Mouse (Mus musculus) liver, adult 2 months (tissue): ENCODE results near the gene Wdr24. TPM values are rescaled to one million over a fixed set of nuclear protein-coding genes. Genes with fewer than 3 reads are reported as not detected.

ENCODE experiments used
- DNase-seq: peaks from one replicate; pipeline ENCODE4 v3.0.0-alpha.2; 2011; ENCODE audit warnings: low read depth, low spot score; ENCODE audit errors: extremely low read depth
- H3K27ac ChIP-seq: fragments of 200-500 bp; replicated peaks from 2 replicates; pipeline ENCODE4 v1.5.1; 2012; ENCODE audit warnings: low read depth, mild to moderate bottlenecking, control low read depth, inconsistent platforms, low read length; ENCODE audit not compliant: insufficient read depth
- H3K27me3 ChIP-seq: fragments of 200-500 bp; 2 replicates; pipeline ENCODE4 v1.6.1; 2012; ENCODE audit warnings: mild to moderate bottlenecking, moderate library complexity, low read length, inconsistent platforms; ENCODE audit not compliant: control insufficient read depth, insufficient read depth
- H3K36me3 ChIP-seq: fragments of 200-500 bp; 2 replicates; pipeline ENCODE4 v1.6.1; 2012; ENCODE audit warnings: low read length, inconsistent platforms; ENCODE audit not compliant: control insufficient read depth, insufficient read depth
- H3K4me1 ChIP-seq: fragments of 200-500 bp; 2 replicates; pipeline ENCODE4 v1.6.1; 2011; ENCODE audit warnings: low read length; ENCODE audit not compliant: control insufficient read depth, insufficient read depth
- H3K4me3 ChIP-seq: fragments of 200-500 bp; 2 replicates; pipeline ENCODE4 v1.5.1; 2011; ENCODE audit warnings: low read depth, mild to moderate bottlenecking, control low read depth, low read length, moderate library complexity; ENCODE audit not compliant: insufficient read depth
- H3K79me2 ChIP-seq: fragments of 200-500 bp; 2 replicates; pipeline ENCODE4 v1.6.1; 2012; ENCODE audit warnings: inconsistent platforms, mild to moderate bottlenecking, low read length, moderate library complexity; ENCODE audit not compliant: control insufficient read depth, insufficient read depth
- H3K9ac ChIP-seq: fragments of 200-500 bp; 2 replicates; pipeline ENCODE4 v1.6.1; 2012; ENCODE audit warnings: low read depth, mild to moderate bottlenecking, control low read depth, inconsistent platforms, low read length
- CTCF ChIP-seq: fragments of 200-500 bp; IDR thresholded peaks from 2 replicates; pipeline ENCODE4 v1.5.1; 2011; ENCODE audit warnings: low read depth, low read length, control low read depth
- POLR2A ChIP-seq: fragments of 200-500 bp; IDR thresholded peaks from 2 replicates; pipeline ENCODE4 v1.6.1; 2011; ENCODE audit warnings: low read length, control low read depth; ENCODE audit not compliant: insufficient read depth; ENCODE audit errors: extremely low read depth
- WGBS: fragments of 180-500 bp; shearing (Covaris S2); methylation state at CpG from one replicate; pipeline ENCODE4 v1.1.7; 2018; 5-methylcytosine and 5-hydroxymethylcytosine counted together
- polyA plus RNA-seq: library from polyadenylated mRNA; depleted of rRNA; stranded (reverse); fragments of >200 nt; gene quantifications from 2 replicates; pipeline ENCODE4 v1.2.3, GENCODE M21; 2012
- total RNA-seq: library from RNA; depleted of rRNA; stranded (reverse); fragments of >200 nt; gene quantifications from 2 replicates; pipeline ENCODE4 v1.2.3, GENCODE M21; 2014

Gene Wdr24
- total and polyA plus RNA-seq, 2 experiments: 13.3 to 24.8 TPM

DNA sequence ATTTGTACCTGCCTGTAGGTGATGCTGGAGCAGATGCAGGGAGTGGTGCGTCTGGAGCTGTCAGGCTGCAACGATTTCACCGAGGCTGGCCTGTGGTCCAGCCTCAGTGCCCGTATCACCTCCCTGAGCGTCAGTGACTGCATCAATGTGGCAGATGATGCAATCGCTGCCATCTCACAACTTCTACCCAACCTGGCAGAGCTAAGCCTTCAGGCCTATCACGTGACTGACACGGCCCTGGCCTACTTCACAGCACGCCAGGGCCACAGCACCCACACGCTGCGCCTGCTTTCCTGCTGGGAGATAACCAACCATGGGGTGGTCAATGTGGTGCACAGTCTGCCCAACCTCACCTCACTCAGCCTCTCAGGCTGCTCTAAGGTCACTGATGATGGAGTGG lies 5.8 kb upstream of the Wdr24 start:
- H3K27me3 ChIP-seq: peaks cover 12% of the 10 kb centered on the region
- H3K79me2 ChIP-seq: no peaks in the 10 kb centered on the region
- 77% methylated on average over 11 of the region's 11 CpGs for WGBS
- H3K9ac ChIP-seq: no peak overlapping the region
- no peak overlapping the region for H3K4me3 ChIP-seq
- no peak overlapping the region for H3K27ac ChIP-seq
- no peaks in the 10 kb centered on the region for H3K36me3 ChIP-seq
- H3K4me1 ChIP-seq: no peaks in the 10 kb centered on the region
- DNase-seq: no peak
- TF ChIP-seq POLR2A: no peak
- no peak for TF ChIP-seq CTCF

DNA sequence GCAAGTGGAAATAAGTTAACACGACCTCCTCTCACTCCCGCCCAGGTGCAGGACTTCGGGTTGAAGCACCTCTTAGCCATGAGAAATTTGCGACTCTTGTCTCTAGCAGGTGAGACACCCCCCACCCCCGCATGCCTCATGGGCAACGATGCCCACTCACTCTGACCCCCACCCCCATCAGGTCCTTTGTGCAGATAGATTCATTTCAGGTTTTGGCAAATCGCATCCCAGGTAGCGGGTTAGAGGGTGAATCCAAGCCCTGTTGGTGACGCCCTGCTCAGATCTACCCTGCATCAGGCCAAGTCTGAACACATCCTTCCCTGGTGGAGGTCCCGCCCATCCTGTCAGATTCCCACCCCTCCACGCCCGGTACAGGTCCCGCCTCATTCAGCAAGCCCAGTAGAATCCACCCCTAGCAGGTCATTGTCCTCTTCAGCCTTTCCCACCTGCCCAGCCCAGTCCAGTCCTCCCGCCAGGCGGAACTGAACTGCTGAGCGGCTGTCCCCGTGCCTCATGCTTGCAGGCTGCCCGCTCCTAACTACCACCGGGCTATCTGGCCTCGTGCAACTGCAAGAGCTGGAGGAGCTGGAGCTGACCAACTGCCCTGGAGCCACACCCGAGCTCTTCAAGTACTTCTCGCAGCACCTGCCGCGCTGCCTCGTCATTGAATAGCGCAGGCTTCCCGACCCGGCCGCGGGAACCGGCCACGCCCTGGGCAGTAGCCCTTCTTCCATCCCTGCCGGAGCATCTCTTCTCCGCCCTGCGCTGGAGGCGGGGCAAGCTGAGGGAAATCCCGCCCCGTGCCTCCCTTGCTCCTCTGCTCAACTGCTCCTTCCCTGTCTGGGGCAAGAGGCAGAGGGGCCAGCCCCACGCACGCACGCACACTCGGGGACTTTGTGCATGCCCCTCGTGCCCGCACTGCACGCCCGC lies 4.3 kb upstream of the Wdr24 start:
- 8% methylated on average over 46 of the region's 46 CpGs for WGBS
- no peak overlapping the region for H3K9ac ChIP-seq
- no peak overlapping the region for H3K27ac ChIP-seq
- DNase-seq: peak; percentile 38
- no peak overlapping the region for H3K4me3 ChIP-seq
- TF ChIP-seq CTCF: no peak
- no peak for TF ChIP-seq POLR2A
- peaks cover 2% of the 10 kb centered on the region for H3K4me1 ChIP-seq
- H3K27me3 ChIP-seq: peaks cover 12% of the 10 kb centered on the region
- H3K36me3 ChIP-seq: no peaks in the 10 kb centered on the region
- peaks cover 5% of the 10 kb centered on the region for H3K79me2 ChIP-seq

DNA sequence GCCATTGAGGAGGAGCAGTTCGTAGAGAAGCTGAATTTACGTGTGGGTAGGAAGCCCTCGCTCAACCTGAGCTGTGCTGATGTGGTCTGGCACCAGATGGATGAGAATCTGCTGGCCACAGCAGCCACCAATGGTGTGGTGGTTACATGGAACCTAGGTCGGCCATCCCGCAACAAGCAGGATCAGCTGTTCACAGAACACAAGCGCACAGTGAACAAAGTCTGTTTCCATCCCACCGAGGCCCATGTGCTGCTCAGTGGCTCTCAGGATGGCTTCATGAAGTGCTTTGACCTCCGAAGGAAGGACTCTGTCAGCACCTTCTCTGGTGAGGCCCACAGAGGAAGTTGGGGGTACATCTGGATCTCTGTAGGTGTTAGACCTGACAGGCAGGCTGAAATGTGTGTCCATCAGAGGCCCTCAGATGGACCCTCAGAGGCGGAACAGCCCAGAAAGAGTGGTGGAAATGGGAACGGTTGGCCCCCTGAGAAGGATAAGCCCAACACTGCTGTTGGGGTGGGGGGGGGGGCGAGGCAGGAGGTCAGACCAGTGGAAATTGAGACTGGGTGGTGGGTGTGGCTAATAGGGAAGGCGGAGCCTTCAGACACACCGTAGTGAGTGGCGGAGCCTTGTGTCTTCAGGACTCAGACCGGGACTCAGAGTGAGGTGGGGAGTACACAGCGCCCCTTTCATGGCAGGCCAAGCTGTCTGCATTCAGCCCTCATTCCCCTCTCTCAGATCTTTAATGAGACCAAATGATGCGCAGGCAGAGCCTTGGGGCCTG lies 1.1 kb downstream of the Wdr24 start:
- peak overlapping the region; percentile 64; the same call in 1 of the 2 replicates for H3K9ac ChIP-seq
- H3K27me3 ChIP-seq: peaks cover 3% of the 10 kb centered on the region
- H3K27ac ChIP-seq: no peak overlapping the region
- TF ChIP-seq CTCF (no peak), POLR2A (no peak)
- peaks cover 13% of the 10 kb centered on the region for H3K4me1 ChIP-seq
- no peaks in the 10 kb centered on the region for H3K36me3 ChIP-seq
- peak overlapping the region; percentile 58 for H3K4me3 ChIP-seq
- WGBS: 77% methylated on average over 17 of the region's 17 CpGs
- peaks cover 11% of the 10 kb centered on the region for H3K79me2 ChIP-seq
- no peak for DNase-seq

DNA sequence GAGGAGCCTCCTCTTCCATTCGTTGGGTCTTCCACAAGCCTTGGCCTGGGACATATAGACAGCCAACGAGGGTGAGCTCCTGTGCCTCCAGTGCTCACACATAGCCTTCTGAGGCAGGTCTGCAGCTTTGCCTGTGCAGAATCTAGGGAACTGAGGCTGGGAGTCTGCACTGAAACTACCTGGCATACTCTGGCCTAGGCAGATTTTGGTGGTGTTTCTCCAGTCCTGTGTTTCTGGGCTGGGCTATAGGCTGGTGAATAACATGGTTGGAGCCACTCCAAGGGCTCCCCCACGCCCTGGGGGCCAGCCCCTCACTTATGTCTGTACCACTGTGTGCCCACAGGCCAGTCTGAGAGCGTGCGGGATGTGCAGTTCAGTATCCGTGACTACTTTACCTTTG lies 1.9 kb downstream of the Wdr24 start:
- H3K27me3 ChIP-seq: no peaks in the 10 kb centered on the region
- H3K36me3 ChIP-seq: 0 out of 2 replicates have a peak, but pooled peaks cover 2% of the 10 kb centered on the region
- peaks cover 16% of the 10 kb centered on the region for H3K4me1 ChIP-seq
- no peak for DNase-seq
- no peak overlapping the region for H3K4me3 ChIP-seq
- peaks cover 11% of the 10 kb centered on the region for H3K79me2 ChIP-seq
- WGBS: 91% methylated on average over 6 of the region's 6 CpGs
- TF ChIP-seq POLR2A (no peak), CTCF (no peak)
- H3K27ac ChIP-seq: no peak overlapping the region
- H3K9ac ChIP-seq: no peak overlapping the region

DNA sequence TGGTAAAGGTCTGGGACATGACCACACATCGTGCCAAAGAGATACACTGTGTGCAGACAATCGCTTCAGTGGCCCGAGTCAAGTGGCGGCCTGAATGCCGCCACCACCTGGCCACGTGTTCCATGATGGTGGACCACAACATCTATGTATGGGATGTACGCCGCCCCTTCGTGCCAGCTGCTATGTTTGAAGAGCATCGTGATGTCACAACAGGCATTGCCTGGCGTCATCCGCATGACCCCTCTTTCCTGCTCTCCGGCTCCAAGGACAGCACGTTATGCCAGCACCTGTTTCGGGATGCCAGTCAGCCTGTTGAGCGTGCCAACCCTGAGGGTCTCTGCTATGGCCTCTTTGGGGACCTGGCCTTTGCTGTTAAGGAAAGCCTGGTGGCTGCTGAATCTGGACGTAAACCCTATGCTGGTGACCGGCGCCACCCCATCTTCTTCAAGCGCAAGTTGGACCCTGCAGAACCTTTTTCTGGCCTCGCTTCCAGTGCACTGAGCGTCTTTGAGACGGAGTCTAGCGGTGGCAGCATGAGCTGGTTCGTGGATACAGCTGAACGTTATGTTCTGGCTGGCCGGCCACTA lies 2.6 kb downstream of the Wdr24 start:
- TF ChIP-seq CTCF (no peak), POLR2A (no peak)
- Histone ChIP-seq H3K9ac (no peak overlapping the region), H3K4me1 (peaks cover 22% of the 10 kb centered on the region), H3K27ac (no peak overlapping the region), H3K4me3 (no peak overlapping the region), H3K79me2 (peaks cover 17% of the 10 kb centered on the region), H3K36me3 (0 out of 2 replicates have a peak, but pooled peaks cover 4% of the 10 kb centered on the region), H3K27me3 (no peaks in the 10 kb centered on the region)
- DNase-seq: no peak
- WGBS: 97% methylated on average over 27 of the region's 27 CpGs

DNA sequence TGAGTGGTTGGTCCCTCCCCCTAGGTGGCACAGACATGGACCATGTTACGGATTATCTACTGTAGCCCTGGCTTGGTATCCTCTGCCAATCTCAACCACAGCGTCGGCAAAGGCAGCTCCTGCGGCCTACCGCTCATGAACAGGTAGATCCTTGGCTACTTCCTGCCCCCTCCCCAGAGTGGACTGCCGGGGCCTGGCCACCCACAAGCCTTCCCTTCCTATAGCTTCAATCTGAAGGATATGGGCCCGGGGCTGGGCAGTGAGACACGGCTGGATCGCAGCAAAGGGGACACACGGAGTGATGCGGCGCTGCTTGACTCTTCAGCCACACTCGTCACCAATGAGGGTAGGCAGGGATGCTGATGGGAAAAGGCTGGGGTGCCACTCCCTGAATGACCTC lies 3.6 kb downstream of the Wdr24 start:
- H3K4me1 ChIP-seq: peaks cover 31% of the 10 kb centered on the region
- H3K27me3 ChIP-seq: no peaks in the 10 kb centered on the region
- WGBS: 96% methylated on average over 13 of the region's 13 CpGs
- H3K79me2 ChIP-seq: peaks cover 25% of the 10 kb centered on the region
- DNase-seq: no peak
- H3K4me3 ChIP-seq: no peak overlapping the region
- H3K27ac ChIP-seq: no peak overlapping the region
- TF ChIP-seq POLR2A (no peak), CTCF (no peak)
- H3K36me3 ChIP-seq: 0 out of 2 replicates have a peak, but pooled peaks cover 4% of the 10 kb centered on the region
- H3K9ac ChIP-seq: no peak overlapping the region
